Mouse (Mus musculus): ENCODE results near the gene Ms4a10.

Gene Ms4a10

DNA sequence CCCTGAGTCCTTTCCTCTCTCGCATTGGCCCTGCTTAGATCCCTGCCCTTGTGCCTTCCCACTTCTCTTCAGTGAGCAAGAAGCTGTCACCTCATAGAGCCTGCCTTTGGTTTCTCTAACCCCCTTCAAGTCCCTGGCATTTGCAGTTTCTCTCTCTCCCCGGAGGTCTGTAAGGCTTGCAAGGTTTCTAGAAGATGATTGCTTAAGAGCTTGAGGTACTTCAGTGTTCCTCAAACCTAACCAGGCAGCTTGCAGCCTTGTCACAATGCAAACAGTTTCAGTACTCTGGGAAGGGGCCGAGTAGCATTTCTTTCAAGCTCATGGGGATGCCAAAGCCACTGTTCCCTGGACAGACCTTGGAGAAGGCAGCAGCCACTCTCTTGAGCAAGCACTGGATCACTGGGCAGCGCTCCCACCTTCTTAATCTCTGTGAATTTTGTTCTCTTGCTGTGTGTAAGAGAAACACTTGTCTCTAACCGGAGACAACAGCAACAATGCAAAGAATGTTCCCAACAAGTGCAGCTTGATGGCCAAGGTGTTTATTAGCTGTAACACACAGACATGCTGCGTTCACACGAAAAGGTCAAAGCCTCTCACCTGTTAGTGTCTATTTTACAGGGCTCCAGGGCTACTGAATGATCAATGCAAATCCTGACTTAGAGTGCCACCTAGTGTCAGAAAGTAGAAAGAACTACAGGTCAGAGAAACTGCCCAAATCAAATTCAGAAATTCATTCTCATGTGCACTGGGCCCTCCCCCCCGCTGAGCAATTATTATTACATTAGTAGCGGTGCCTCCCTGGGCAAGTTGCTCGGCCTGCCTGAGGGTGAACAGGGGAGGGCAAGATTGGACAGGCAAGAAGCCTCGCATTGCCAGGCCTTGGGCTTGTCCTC, 15.1 kb downstream of the Ms4a10 start:
- peak; percentile 86 for DNase-seq

DNA sequence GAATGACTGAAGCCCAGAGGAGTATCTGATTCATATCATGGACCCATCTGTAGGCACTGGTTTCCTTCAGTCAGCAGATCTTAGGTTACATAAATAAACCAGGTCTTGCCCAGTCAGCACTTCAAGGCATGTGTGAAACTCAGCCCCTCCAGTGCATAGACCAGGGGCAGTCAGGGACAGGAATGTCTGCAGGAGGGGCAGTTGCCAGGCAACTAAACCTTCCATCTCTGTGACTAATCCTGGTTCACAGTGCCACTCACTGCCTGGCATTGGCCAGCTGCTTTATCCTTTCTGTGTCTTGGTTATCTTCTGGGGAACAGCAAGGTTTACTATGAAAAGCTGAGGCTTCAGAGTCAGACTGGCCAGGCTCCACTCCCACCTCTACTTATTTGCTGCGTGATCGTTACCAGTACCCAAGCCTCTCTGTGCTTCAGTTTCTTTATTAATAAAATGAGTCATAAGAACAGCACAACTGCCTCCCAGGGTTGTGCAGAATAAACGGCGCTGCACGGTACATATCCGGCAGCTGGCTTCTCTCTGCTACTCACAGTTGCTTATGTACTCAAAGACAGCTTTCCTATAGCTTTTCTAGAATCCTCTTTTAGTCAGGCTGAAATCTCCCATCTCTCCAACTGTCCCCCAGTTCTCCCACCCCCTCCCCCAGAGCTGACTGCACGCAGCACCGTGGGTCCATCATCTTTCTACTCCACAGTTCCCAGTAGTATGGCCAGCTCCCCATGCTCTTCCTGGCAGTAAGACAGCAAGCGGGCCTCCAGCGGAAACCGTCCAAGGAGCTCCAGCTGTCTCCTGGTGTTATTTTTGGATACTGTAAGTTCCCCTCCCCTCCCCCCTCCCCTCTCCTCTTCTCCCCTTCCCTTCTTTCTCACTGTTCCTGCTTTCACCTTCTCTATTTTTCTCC, 22.2 kb downstream of the Ms4a10 start:
- no peak for DNase-seq

DNA sequence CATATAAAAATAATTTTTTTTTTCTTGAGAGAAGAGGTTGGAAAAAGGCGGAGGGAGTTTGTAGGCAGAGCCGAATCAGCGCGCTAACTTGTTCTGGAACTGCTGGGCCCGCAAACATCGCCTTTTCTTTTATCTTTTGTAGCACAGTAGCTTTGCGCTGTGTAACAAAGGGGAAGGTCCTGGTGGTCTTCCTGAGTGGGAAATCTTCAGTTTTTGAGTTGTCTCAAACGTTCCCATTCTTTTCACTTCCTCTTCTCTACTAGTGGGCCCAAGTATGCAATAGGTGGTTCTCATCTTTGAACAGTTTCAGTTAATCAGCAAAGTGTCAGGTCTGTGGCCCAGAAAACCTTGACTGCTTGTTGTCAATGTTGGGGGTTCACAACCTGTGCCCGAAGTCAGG, 24.9 kb downstream of the Ms4a10 start:
- DNase-seq: no peak

DNA sequence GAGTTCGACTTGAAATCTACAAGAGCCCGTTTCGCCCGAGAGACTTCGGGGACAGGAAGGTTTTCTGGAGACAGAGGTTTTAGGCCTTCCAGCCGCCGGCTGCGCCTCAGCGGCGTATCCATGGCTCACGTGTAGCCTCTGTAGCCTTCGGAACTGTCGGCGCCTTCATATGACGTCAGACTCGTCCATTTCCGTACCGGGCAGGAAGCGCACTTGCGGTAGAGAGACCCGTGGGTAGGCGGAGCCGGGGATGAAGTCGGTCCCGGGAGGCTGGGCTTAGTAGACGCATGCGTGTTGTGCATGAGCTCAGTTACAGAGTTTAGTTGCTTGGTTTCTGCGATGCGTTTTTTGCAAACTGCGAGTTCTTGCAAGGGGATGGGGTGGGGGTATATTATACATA, 25.4 kb downstream of the Ms4a10 start, which contains the start of gene Ccdc86:
TSS of gene Ccdc86 (minus strand) at position 155 of the 400 bp plus-strand sequence.
- DNase-seq: peak; percentile 95

DNA sequence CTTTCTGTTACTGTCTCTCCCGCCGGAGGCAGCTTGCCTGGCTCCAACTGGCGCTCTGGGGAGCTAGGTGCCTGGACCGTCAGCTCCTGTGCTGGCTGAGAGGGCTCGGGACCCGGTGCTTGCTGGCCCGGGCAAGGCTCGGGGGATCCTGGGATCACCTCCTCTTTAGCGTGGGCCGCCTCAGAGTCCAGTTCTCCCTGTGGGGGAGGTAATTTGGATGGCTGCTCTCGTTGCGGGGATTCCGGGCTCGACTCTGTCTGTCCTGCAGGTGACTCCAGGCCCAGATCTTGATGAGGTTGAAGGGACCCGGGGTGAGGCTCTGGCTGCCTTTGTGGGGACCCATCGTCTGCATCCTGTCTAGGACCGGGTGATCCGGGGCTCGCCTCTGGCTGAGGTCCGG, 26.1 kb downstream of the Ms4a10 start:
- peak; percentile 42 for DNase-seq

DNA sequence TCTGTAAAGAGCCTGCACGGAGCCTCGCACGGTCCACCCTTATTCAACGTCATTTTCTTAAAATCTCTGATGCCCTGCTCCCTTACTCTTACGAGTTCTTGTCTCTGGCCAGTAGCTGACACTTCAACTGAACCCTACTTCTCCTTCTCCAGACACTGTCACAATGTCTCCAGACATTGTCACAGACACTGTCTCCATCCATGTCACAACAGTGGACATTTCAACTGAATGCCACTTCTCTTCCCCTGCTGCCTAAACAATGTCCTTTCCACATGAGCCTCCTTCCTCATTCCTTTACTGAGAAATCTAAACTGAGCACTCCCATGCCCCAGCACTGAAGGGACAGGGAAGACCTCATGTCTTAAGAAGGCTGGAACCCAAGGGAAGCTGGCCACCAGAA, 27.3 kb downstream of the Ms4a10 start:
- no peak for DNase-seq

DNA sequence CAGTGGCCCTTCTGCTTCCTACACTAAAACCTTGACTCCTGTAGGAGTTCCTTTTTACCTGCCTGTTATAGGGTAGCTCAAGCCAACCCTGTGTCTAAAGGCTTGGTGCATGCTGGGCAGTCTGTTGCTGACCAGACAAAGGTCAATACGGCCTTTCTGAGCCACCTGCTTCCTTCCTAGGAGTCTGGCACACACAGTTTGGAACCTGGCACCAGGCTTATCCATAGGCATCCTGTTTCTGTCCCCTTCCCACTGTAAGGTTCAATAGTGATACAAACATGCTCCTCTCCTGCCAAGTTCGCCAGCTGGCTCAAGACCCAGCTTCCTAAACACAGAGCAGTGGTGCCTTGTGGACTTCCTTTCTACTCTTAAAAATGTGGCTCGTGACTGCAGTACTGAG, 28.0 kb downstream of the Ms4a10 start:
- DNase-seq: no peak

DNA sequence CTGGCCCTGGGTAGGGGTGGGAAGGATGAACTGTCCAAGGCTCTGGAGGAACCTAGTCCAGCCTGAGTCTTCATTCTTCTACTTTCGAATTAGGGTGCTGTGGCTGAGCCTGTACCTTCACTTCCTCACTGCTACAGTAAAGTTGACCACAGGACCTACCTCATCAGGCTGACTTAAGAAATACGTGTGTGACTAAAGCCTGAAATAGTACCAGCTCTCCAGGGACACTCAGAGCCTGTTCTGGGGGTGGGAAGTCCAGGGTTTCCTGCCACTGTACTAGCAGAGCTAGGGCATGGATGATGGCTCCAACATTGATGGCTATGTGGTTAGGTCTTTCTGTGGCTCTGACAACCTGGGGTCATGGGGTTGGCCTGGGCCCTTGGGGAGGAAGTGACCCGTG, 30.5 kb downstream of the Ms4a10 start:
- no peak for DNase-seq

DNA sequence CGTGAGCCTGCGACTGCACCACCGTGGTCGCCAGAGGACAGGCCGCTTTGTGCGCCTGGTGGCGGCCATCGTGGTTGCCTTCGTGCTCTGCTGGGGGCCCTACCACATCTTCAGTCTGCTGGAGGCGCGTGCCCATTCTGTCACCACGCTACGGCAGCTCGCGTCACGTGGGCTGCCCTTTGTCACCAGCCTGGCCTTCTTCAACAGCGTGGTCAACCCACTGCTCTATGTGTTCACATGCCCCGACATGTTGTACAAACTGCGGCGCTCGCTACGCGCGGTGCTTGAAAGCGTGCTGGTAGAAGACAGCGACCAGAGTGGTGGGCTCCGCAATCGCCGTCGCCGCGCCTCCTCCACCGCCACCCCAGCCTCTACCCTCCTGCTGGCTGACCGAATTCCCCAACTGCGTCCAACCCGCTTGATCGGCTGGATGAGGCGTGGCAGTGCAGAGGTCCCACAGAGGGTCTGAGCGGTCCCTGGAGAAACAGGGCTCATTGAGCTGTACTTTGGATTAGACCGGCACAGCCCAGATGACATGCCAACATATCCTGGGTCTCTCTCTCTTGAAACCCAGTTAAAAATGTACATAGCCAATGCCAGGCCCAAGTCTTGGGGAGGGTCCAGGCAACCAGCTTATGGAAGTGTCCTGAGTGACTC, 33.5 kb downstream of the Ms4a10 start:
- no peak for DNase-seq

DNA sequence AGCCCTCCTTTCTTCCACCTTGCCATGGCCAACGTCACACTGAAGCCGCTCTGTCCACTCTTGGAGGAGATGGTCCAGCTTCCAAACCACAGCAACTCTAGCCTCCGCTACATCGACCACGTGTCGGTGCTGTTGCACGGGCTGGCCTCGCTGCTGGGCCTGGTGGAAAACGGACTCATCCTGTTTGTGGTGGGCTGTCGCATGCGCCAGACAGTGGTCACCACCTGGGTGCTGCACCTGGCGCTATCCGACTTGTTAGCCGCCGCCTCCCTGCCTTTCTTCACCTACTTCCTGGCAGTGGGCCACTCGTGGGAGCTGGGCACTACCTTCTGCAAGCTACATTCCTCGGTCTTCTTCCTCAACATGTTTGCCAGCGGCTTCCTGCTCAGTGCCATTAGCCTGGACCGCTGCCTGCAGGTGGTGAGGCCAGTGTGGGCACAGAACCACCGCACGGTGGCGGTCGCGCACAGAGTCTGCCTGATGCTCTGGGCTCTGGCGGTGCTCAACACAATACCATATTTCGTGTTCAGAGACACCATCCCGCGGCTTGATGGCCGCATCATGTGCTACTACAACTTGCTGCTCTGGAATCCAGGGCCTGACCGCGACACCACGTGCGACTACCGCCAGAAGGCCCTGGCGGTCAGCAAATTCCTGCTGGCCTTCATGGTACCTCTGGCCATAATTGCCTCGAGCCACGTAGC, 34.2 kb downstream of the Ms4a10 start:
- DNase-seq: peak; percentile 89

DNA sequence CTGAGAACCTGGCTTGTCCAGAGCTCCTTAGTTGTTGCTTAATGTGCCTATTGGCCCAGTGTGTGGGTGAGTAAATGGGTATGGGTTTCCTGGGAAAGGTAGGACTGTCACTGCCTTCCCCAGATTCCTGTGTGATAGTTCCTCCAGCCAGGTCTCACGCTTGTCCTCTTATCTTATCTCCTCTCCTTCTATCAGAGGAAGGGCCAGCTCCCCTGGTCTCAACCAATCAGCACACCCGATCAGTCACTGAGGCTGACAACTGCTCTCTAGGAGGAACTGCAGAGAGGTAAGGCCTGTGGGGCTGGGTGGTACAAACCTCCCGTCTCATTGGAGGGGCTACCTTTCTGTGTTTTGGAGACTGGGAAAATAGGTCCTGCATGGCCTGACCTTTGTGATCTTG, 35.7 kb downstream of the Ms4a10 start:
- no peak for DNase-seq

DNA sequence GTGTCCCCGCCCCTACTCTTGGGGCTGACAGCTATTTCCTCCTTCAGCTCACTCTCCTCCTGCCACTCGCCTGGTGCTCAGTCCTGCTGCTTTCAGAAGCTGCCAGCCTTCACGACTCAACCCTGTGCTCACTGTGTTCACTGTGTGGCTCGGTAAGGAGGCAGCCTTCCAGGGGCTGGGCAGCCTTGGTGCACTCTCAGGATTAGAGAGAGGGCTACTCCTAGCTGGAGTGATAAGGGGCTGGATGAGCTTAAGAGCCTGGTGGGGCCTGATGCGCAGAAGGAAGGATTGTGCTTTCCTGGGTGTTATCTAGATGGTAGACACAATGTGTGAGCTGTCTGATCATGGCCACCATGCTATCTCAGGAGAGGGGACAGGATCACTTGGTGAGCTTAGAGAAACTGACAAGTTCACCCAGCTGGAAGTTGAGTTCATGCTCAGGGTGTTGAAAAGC, 37.3 kb downstream of the Ms4a10 start, which contains the start of gene Ptgdr2:
TSS of gene Ptgdr2 (plus strand) at position 51 of the 454 bp plus-strand sequence.
- DNase-seq: no peak

DNA sequence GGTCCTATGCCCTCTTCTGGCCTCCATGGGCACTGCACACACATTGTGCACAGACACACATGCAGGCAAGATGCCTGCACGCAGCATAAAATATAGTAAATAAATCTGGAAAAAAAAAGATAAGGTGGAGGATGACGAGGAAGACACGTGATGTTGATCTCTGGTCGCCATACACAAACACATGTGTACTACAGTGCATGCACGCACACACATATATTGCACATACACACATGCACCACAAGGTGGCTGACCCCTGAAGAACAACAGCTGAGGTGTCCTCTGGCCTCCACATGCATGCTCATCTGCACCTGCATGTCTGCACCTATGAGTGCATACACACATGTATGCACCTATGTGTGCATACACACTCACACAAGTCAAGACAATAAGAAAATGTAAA, 38.4 kb downstream of the Ms4a10 start:
- DNase-seq: no peak

DNA sequence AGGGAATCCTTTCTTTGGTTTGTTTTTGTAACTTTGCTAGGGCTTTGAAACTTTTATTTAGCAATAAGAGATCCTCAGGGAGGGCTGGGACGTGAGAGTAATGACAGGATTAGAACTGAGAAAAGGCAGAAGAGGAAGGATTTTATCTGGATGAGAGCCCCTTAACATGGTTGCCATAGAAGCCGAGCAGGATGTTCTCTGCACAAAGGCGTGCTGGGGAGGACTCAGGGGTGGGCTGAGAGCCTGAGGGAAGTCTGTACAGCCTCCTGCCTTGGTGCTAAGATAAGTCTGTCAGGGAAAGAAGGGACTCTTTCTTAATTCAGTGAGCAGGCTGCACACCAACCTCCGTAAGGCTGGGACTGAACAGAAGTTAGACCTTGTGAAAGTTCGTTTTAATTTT, 39.4 kb downstream of the Ms4a10 start:
- no peak for DNase-seq

DNA sequence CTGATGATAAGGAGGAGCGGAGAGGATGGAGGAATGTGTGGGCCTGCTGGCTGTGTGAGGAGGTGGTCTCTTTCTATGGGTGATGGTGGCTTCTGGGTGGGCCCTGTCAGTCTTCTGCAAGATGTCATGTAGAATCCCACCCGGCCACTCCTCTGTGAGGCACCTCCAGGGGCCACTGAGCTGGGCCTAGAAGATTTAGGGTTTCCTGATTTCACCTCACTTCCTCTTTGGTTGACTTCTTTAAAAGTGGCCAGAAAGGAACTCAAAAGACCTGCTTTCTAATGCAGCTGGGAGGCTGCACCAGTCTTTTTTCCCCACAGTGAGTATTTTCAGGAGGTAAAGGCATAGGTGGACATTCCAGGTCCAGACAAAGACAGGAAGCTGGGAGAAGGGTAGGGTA, 43.8 kb downstream of the Ms4a10 start:
- DNase-seq: no peak

DNA sequence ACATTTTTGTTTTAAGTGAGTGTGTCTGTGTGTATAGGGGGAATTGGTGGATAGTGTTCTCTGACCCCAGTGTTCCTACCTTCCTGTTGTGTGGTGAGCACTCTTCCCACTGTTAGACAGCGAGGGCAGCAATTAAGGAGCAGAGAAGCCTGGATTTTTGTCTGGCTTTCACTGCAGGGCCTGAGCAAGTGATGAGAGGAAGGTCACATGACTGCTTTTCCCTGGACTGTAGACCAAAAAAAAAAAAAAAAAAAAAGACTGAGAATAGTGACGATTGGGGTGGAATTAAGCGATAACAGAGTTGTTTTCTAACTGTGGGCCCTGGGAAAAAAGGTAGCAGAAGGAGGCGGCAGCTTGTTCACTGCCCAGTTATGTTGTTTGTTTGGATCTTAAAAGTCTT, 47.8 kb downstream of the Ms4a10 start:
- no peak for DNase-seq

DNA sequence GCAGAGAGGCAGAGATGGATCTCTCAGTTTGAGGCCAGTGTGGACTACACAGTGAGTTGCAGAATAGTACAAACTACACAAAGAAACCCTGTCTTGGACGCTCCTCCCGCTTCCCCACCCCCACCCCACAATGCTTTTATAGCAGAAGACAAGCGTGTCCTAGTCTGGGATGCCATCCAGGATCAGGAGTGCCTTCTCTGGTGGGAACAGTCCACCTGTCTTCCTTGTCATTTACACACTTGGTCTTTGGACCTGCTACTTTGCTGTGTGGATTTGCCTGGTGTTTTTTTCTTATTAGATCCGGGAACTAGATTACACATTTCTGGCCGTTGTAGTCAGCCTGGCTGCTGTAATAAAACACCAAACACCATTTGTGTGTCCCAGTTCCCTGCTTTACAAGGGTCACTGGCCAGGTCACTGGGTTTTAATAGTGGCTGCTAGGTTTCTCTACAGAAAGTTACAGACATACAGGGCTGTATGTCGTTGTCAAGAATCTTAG, 48.3 kb downstream of the Ms4a10 start:
- DNase-seq: no peak

DNA sequence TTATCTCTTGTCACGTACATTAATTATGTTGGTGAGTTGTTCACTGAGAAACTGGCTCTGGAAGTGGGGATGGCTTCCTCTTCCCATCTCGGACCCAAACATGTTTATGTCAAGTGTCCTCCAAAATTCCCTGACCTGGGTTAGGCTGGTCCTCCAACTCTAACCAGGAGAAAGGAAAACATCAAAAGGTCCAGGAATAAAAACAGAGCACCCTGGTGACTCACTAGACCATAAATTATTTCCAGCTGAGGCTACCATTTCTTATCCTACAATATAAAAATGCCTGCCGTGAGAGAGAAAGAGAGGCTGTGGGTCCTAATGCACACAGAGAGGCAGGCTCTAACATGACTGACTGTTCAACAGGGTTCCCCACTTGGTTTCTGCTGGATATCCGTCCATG, 50.2 kb downstream of the Ms4a10 start:
- no peak for DNase-seq

DNA sequence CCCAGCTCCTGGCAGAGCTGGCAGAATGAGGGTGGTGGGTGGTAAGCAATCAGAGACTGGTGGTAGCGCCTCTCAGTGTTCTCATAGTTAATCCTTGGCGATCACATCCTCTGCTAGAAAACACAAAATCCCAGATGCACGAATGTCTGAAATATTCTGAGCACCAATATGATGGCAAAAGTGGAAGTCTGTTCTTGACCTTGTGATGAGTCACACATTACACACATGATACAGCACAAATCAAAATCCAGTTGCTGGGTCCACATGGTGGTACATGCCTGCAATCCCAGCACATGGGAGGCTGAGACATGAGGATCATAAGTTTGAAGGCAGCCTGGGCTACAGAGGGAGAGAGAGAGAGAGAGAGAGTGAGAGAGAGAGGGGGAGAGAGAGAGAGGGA, 53.4 kb downstream of the Ms4a10 start:
- no peak for DNase-seq

DNA sequence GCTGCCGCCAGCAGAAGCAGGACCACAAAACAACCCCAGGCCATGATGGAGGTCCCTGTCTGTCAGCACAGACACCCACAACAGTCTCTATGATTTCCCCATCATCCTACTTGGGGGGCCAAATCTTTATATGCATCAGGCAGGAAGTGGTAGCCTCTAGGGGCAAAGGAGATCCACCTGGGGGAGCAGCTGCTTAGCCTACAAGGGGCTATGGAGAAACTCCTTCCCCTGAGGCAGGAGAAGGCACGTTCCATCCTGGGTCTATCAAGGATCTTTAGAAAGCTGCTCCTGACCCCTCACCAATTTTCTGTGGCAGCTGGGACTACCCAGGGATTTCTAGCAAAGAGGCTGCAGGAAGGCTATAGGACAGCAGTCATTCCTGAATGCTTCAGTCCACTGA, 53.9 kb downstream of the Ms4a10 start, which contains the start of gene Zp1:
TSS of gene Zp1 (minus strand) at position 101 of the 400 bp plus-strand sequence.
- DNase-seq: no peak

DNA sequence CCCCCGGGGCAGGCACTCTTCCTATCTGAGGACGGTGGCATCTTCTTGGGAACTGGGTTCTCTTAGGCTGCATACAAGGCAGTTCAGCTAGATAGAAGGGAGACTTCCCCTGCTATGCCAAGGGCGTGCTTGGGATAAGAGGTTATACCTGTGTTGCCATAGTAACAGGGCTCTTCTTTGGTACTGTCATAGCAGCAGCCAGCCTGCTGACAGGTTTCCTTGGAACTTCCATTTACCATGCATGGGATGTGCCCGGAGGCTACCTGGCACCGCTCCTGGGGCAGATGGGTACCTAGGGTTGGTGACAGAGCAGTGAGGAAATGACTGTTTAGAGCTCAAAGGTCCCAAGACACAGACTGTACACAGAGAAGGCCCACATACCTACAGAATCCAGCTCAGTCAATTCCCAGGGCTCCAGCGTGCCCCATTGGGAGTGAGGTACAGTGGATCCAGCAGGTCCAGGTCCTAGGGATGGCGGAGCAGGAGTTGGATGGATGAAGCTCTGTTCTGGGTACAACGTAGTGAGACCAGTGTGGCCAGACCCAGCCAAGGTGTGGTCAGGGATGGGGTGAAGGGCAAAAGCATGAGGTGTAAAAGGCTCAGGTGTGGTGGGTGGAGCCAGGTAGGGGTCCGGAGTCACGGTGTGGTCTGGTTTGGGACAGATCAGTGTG, 56.0 kb downstream of the Ms4a10 start:
- DNase-seq: no peak

DNA sequence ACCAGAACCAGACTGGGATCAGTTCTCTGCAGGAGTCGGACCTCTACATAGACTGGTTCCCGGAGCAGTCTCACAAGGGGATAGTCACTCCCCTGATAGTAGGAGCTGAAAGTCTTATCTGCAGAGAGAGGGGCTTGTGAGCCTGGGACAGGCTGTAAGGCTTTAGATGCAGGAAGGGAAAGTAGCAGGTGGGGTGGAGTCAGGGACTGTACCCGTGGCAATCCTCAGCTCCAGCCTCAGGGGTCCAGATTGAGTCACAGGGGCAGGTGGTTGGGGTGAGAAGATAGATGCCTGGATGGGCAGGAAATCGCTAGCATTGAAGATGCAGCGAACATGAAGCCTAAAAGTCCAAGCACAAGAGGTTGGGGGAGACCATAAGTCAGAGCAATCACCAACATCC, 58.0 kb downstream of the Ms4a10 start:
- DNase-seq: no peak
